Mouse (Mus musculus) kidney, postnatal 25 days (tissue): ENCODE measurements around the gene Fam222b.
A peak's percentile ranks its signal among the peaks of the same experiment; 100 is the strongest.
"Not testable (repeated sequence)": the region's sequence is repeated elsewhere in the genome, so short reads cannot be mapped to it uniquely, and the experiment has no call there.

Experiments
- DNase-seq, 2 experiments: peaks; one replicate each; pipeline ENCODE4 v3.0.0; 2021; ENCODE audit warnings: mixed read lengths in 2 of 2

Fam222b gene

GRCm38 (mm10) chr11:78094504-78095143 lies at the start of gene Fam222b:
Fam222b (plus strand) TSS chr11:78094660.
- DNase-seq: peak; percentile 93 to 97

GRCm38 (mm10) chr11:78044758-78045251 lies 49.7 kb upstream of the Fam222b start:
- peak; percentile 94 to 96 for DNase-seq

GRCm38 (mm10) chr11:78048637-78049036 lies 45.8 kb upstream of the Fam222b start:
- DNase-seq: not testable (repeated sequence)

GRCm38 (mm10) chr11:78053078-78053477 lies 41.4 kb upstream of the Fam222b start:
- DNase-seq: no peak

GRCm38 (mm10) chr11:78056946-78057345 lies 37.5 kb upstream of the Fam222b start:
- DNase-seq: peak in 1 of 2 experiments; percentile 37

GRCm38 (mm10) chr11:78059833-78060757 lies 34.4 kb upstream of the Fam222b start:
- DNase-seq: peak; percentile 88 to 91

- no peak for DNase-seq
Observed at GRCm38 (mm10) chr11:78062563-78062962, 31.9 kb upstream of the Fam222b start.

- DNase-seq: no peak
Observed at GRCm38 (mm10) chr11:78065906-78066305, 28.6 kb upstream of the Fam222b start.

- no peak for DNase-seq
Observed at GRCm38 (mm10) chr11:78066641-78067040, 27.8 kb upstream of the Fam222b start.

GRCm38 (mm10) chr11:78067566-78067965 lies 26.9 kb upstream of the Fam222b start:
- DNase-seq: no peak

GRCm38 (mm10) chr11:78069130-78069529 lies 25.3 kb upstream of the Fam222b start:
- DNase-seq: no peak

GRCm38 (mm10) chr11:78069646-78070045 lies 24.8 kb upstream of the Fam222b start:
- no peak for DNase-seq

GRCm38 (mm10) chr11:78071938-78072337 lies 22.5 kb upstream of the Fam222b start:
- DNase-seq: no peak

- DNase-seq: no peak
Observed at GRCm38 (mm10) chr11:78072425-78073130, 21.9 kb upstream of the Fam222b start.

- no peak for DNase-seq
Observed at GRCm38 (mm10) chr11:78073577-78074276, 20.7 kb upstream of the Fam222b start.

GRCm38 (mm10) chr11:78074277-78074652 lies 20.2 kb upstream of the Fam222b start:
- no peak for DNase-seq

GRCm38 (mm10) chr11:78074666-78075065 lies 19.8 kb upstream of the Fam222b start:
- DNase-seq: no peak

- peak; percentile 90 to 94 for DNase-seq
Observed at GRCm38 (mm10) chr11:78079961-78080921, 14.2 kb upstream of the Fam222b start, which contains the start of gene Eral1. Eral1 (minus strand) TSS chr11:78080383.

GRCm38 (mm10) chr11:78083595-78083994 lies 10.9 kb upstream of the Fam222b start:
- no peak for DNase-seq

- DNase-seq: no peak
Observed at GRCm38 (mm10) chr11:78086925-78087479, 7.5 kb upstream of the Fam222b start.
